Mouse (Mus musculus) megakaryocyte, embryonic 14.5 days (primary cell): Measurements from ENCODE around the gene Cd3eap. TPM values are rescaled to one million over a fixed set of nuclear protein-coding genes. Genes with fewer than 3 reads are reported as not detected.

Experiments
- H3K27me3 ChIP-seq: replicated peaks from 2 replicates; pipeline ENCODE3; 2012; ENCODE audit warnings: inconsistent platforms
- H3K36me3 ChIP-seq: replicated peaks from 2 replicates; pipeline ENCODE3; 2012; ENCODE audit warnings: low read length, inconsistent platforms, mixed read lengths
- H3K4me1 ChIP-seq: 2 replicates; pipeline ENCODE4 v1.6.1; 2012; ENCODE audit warnings: inconsistent platforms
- H3K4me3 ChIP-seq: replicated peaks from 2 replicates; pipeline ENCODE3; 2012; ENCODE audit warnings: moderate library complexity, mild to moderate bottlenecking, inconsistent platforms
- H3K9me3 ChIP-seq: 2 replicates; pipeline ENCODE4 v1.6.1; 2012; ENCODE audit warnings: inconsistent platforms
- FLI1 ChIP-seq: IDR thresholded peaks from 2 replicates; pipeline ENCODE4 v1.6.1; 2012; ENCODE audit warnings: low read length, inconsistent platforms, mixed read lengths
- GATA1 ChIP-seq: IDR thresholded peaks from 3 replicates; pipeline ENCODE4 v1.6.1; 2012; ENCODE audit warnings: mixed read lengths, low read length, inconsistent platforms, borderline replicate concordance
- polyA plus RNA-seq: library from polyadenylated mRNA; stranded (reverse); fragments of >175 nt; gene quantifications from 2 replicates; pipeline ENCODE4 v1.2.3, GENCODE M21; 2012; ENCODE audit warnings: low replicate concordance; ENCODE audit not compliant: insufficient read depth

Gene Cd3eap
- polyA plus RNA-seq, 1 experiment: 13.3 TPM

DNA sequence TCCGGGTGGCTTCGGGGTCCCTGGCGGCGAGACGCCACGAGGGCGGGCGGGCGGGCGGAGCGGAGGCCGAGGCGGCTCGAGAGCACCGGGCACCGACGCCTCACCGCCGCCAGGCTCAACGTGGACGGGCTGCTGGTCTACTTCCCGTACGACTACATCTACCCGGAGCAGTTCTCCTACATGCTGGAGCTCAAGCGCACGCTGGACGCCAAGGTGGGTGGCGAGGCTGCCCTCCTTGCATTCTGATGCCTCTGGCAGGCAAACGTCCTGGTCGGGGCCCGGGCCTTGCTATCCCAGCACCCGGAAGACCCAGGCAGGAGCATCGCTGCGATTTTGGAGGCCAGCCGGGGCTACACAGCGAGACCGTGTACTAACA, 22.9 kb upstream of the Cd3eap start:
- H3K4me1 ChIP-seq: peaks cover 36% of the 10 kb centered on the region
- TF ChIP-seq FLI1: no peak
- TF ChIP-seq GATA1: no peak
- peaks cover 52% of the 10 kb centered on the region for H3K36me3 ChIP-seq
- H3K27me3 ChIP-seq: no peaks in the 10 kb centered on the region
- H3K9me3 ChIP-seq: no peaks in the 10 kb centered on the region
- peak overlapping the region; percentile 100 for H3K4me3 ChIP-seq

DNA sequence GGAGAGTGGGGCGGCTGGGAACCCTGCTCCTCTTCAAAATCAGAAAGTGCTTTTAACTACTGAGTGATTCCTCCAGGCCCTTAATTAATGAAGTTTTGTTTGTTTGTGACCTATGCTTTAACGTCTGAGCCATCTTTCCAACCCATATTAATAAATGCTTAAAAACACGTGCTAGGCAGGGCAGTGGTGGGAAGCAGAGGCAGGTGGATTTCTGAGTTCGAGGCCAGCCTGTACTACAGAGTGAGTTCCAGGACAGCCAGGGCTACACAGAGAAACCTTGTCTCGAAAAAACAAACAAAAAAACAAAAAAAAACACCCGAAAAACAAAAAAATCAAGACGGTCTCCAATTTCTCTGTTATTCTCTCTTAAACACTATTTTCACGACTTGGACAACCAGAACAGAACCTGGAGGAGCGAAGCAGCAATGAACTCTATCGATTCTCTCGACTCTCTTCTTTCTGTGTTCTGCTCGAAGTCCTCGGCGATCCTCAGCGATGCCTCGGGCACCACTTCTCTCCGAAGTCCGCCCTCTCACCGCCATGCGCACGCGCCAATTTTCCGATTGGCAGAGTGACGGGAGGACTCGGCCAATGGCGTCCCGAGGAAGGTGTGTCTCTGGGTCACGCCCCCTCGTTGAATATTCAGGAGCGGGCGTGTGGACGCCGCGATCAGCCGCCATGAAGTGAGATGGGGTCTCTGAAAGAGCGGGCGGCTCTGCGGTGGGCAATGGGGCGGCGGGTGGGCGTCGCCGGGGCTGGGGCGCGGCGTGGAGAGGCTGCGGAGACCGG, 22.3 kb upstream of the Cd3eap start, which contains the start of gene Ercc2:
Gene Ercc2 (plus strand): TSS at position 634 of the 789 bp plus-strand sequence.
- no peak for TF ChIP-seq FLI1
- no peak for TF ChIP-seq GATA1
- Histone ChIP-seq H3K27me3 (no peaks in the 10 kb centered on the region), H3K9me3 (no peaks in the 10 kb centered on the region), H3K36me3 (peaks cover 50% of the 10 kb centered on the region), H3K4me1 (peaks cover 36% of the 10 kb centered on the region), H3K4me3 (peak within 1 kb of the TSS; percentile 100)

DNA sequence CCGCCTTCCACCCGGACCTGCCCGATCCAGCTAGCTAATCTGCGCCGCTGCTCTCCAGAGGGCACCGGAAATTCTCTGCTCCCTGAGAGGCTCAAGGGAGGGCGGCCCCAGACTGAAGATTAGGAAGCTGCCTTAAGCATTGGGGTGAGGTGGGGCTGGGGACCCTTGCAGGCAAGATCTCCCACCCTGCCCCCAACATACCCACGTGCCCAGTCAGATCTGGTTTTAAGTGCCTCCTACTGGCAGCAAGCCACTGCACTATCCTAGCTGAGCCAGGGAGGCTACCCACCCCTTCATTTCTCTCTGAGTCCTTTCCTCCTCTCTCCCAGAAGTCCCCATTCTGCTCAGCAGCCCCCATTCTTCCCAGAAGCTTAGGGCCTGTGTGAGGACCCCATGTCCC, 18.8 kb upstream of the Cd3eap start:
- Histone ChIP-seq H3K9me3 (no peaks in the 10 kb centered on the region), H3K36me3 (peaks cover 48% of the 10 kb centered on the region), H3K4me1 (peaks cover 18% of the 10 kb centered on the region), H3K27me3 (no peaks in the 10 kb centered on the region), H3K4me3 (no peak overlapping the region)
- TF ChIP-seq FLI1 (no peak), GATA1 (no peak)

DNA sequence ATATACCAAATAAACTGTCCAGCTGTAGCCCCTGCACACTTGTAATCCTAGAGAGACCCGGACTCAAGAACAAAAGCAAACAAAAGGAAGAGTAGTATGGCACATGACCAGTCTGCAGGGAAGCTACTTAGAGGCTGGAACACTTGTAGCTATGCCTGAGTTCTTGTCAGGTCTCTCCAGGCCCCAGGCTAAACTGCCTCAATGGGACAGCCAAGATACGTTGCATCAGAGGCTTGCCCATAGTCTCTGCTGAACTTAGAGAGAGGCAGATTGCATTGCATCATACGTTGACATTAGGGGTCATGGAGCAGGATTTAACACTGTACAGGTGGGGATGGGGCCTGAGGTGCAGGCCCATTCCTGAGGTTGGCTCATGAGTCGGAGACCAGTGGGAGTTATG, 16.7 kb upstream of the Cd3eap start:
- Histone ChIP-seq H3K27me3 (no peaks in the 10 kb centered on the region), H3K9me3 (no peaks in the 10 kb centered on the region), H3K4me1 (peaks cover 5% of the 10 kb centered on the region), H3K36me3 (peaks cover 62% of the 10 kb centered on the region), H3K4me3 (no peak overlapping the region)
- TF ChIP-seq FLI1: no peak
- TF ChIP-seq GATA1: no peak

DNA sequence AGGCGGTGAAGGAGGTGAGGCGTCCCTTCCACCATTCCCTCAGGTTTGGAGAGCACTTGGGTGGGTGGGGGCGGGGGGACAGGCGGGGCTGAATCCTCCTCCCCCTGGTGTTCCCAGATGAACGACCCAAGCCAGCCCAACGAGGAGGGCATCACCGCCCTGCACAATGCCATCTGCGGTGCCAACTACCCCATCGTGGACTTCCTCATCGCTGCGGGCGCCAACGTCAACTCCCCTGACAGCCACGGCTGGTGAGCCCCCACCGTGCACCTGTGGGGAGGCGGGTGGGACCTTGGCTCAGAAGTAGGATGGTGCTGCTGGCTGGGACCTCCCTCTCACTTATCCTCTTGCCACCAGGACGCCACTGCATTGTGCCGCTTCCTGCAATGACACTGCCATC, 16.1 kb upstream of the Cd3eap start:
- Histone ChIP-seq H3K4me1 (peaks cover 6% of the 10 kb centered on the region; the same call in 1 of the 2 replicates), H3K9me3 (no peaks in the 10 kb centered on the region), H3K4me3 (peak overlapping the region; percentile 6), H3K36me3 (peaks cover 68% of the 10 kb centered on the region), H3K27me3 (no peaks in the 10 kb centered on the region)
- TF ChIP-seq GATA1 (no peak), FLI1 (no peak)

DNA sequence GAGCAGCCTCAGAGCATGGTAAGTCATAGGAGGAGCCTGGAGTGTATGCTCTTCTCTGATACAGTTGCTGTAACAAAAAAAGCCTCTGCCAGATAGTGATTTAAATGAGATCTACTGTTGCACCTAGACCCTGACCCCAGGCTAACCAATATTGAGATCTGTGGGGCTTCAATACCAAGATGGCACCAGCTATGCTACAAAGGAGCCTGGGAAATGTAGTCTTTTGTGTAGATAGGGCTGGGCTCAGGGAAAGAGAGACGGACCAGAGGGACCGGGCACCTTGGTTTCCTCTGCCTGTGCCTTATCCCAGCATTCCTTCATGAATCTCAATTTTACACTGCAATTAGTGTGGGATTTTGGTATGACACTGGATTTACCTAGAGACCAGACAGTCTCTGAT, 14.1 kb upstream of the Cd3eap start:
- TF ChIP-seq FLI1 (no peak), GATA1 (no peak)
- Histone ChIP-seq H3K4me3 (no peak overlapping the region), H3K36me3 (peaks cover 86% of the 10 kb centered on the region)

DNA sequence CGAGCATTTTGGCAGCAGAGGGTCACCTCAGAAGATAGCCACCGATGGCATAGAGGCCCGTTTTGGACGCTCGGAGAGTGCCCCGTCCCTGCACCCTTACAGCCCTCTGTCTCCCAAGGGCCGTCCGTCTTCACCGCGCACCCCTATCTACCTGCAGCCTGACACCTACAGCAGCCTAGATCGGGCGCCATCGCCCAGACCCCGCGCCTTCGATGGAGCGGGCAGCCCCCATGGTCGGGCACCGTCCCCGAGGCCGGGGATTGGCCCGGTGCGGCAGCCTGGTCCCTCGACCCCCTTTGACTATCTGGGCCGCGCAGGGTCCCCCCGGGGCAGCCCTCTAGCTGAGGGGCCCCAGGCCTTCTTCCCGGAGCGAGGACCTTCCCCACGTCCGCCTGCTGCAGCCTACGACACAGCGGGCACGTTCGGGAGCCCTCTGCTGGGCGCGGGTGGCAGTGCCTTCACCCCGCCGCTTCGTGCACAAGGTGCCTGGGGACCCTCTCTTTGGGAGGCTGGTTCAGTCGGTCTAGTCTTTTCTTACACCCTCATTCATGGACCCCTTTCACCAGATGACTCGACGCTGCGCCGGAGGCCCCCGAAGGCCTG, 10.6 kb upstream of the Cd3eap start:
- H3K4me3 ChIP-seq: peak overlapping the region; percentile 80
- H3K27me3 ChIP-seq: peaks cover 11% of the 10 kb centered on the region
- peaks cover 19% of the 10 kb centered on the region for H3K4me1 ChIP-seq
- TF ChIP-seq GATA1: no peak
- TF ChIP-seq FLI1: no peak
- H3K9me3 ChIP-seq: no peaks in the 10 kb centered on the region
- H3K36me3 ChIP-seq: peaks cover 55% of the 10 kb centered on the region

More for the DNA sequence above, 14.1 kb upstream of the Cd3eap start:
- H3K4me1 ChIP-seq: peaks cover 18% of the 10 kb centered on the region
- no peaks in the 10 kb centered on the region for H3K9me3 ChIP-seq
- peaks cover 10% of the 10 kb centered on the region for H3K27me3 ChIP-seq

DNA sequence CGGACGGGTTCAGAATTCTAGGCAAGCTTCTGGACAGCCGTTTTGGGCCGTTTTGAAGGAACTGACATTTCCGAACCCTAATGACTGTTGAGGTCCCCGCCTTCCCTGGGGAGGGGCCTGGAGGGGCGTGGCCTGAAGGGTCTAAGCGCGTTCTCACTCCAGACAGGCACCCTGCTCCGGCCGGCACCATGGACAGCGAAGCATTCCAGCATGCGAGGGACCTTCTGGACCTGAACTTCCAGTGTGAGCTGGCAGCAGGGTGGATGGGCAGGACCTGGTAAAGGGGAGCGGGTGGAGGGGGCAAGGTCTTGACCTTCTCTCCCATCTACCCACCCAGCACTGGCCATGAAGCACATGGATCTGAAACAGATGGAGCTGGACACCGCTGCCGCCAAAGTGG, 9.1 kb upstream of the Cd3eap start:
- peaks cover 11% of the 10 kb centered on the region for H3K27me3 ChIP-seq
- H3K4me3 ChIP-seq: peak overlapping the region; percentile 9
- TF ChIP-seq GATA1 (no peak), FLI1 (no peak)
- no peaks in the 10 kb centered on the region for H3K9me3 ChIP-seq
- peaks cover 29% of the 10 kb centered on the region for H3K4me1 ChIP-seq
- H3K36me3 ChIP-seq: peaks cover 43% of the 10 kb centered on the region

DNA sequence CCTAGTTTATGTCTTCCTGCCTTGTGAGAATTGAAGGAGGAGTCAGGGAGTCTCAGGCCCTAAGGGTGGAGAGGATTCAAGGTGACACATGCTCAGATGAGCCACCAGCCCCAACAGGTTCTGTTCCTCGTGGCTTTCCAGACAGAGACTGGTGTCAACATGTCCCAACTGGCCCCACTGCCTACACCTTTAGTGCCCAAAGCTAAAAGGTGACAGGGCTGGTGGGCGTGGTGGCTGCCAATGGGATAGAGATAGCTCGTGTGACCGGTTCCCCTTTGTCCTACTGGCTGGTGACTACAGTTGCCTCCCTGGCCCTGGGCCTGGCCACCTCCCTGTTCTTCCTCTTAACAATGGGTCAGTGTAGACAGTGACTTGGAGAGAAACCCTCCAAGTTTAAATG, 6.1 kb upstream of the Cd3eap start:
- TF ChIP-seq GATA1: no peak
- TF ChIP-seq FLI1: no peak
- Histone ChIP-seq H3K27me3 (peaks cover 13% of the 10 kb centered on the region), H3K9me3 (no peaks in the 10 kb centered on the region), H3K4me3 (no peak overlapping the region), H3K4me1 (peaks cover 55% of the 10 kb centered on the region), H3K36me3 (peaks cover 20% of the 10 kb centered on the region)

DNA sequence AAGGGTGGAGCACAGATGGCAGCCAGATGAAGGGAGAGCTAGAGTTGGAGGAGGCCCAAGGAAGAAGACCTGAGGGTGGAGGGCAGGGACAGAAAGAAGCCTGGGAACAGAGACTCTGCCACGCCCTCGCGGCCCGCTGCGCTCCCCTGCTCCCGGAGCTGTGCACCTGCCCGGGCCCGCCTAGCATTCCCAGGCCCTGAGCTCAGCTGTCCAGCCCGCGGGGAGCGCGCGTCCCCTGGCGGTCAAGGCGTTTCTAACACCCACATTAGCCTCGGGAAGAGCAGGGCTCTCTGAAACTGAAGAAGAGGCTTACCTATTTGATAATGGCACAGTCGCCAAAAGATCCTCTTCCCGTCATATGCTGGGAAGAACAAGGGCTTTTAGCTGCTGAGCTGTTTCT, 4.6 kb upstream of the Cd3eap start:
- peak overlapping the region; percentile 31 for H3K4me3 ChIP-seq
- peaks cover 56% of the 10 kb centered on the region for H3K4me1 ChIP-seq
- peaks cover 8% of the 10 kb centered on the region for H3K27me3 ChIP-seq
- H3K9me3 ChIP-seq: no peaks in the 10 kb centered on the region
- peaks cover 7% of the 10 kb centered on the region for H3K36me3 ChIP-seq
- TF ChIP-seq FLI1 (no peak), GATA1 (no peak)

DNA sequence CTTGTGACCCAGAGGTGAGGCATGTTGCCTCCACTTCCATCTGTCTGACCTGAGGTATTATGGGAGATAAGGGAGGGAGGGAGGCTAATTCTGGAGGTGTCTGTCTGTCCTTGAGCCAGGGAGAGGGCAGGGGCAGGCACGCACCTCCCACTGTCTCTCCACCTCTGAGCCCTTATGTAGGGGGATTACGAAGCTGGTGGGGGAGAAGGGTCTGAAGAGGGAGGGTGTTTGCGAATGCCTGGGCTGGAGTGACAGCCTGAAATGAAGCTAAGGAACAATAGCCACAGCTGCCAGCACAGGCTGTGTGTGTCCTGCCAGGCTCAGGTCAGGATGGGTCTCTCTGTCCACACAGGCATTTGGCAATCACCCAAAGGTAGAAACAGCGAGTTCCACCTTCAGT, 3.0 kb upstream of the Cd3eap start:
- H3K27me3 ChIP-seq: peaks cover 2% of the 10 kb centered on the region
- peak overlapping the region; percentile 93 for H3K4me3 ChIP-seq
- no peak for TF ChIP-seq GATA1
- TF ChIP-seq FLI1: no peak
- peaks cover 67% of the 10 kb centered on the region for H3K4me1 ChIP-seq
- no peaks in the 10 kb centered on the region for H3K9me3 ChIP-seq
- H3K36me3 ChIP-seq: peaks cover 10% of the 10 kb centered on the region
